Mouse (Mus musculus) liver, postnatal 0 days (tissue): ENCODE measurements around the gene Polr1d. TPM values are rescaled to one million over a fixed set of nuclear protein-coding genes. Genes with fewer than 3 reads are reported as not detected.

Experiments
- ATAC-seq: fragments of 200-750 bp; cut with Nextera tagmentation; 2 replicates; pipeline ENCODE4 v1.8.0; 2017; ENCODE audit warnings: mild to moderate bottlenecking, moderate library complexity
- DNase-seq: peaks from one replicate; pipeline ENCODE4 v3.0.0-alpha.2; 2016
- H3K27ac ChIP-seq: fragments of 300-500 bp; sonication (generic); 2 replicates; pipeline ENCODE4 v1.5.1; 2014; ENCODE audit warnings: antibody characterized with exemption, moderate library complexity, mild to moderate bottlenecking, low read depth
- H3K27me3 ChIP-seq: fragments of 300-500 bp; sonication (generic); 2 replicates; pipeline ENCODE4 v1.6.1; 2014; ENCODE audit warnings: low read length, control low read depth, mixed read lengths; ENCODE audit not compliant: insufficient read depth
- H3K36me3 ChIP-seq: fragments of 300-500 bp; sonication (generic); replicated peaks from 2 replicates; pipeline ENCODE4 v1.6.1; 2014; ENCODE audit warnings: mild to moderate bottlenecking, control low read depth, low read length, moderate library complexity, mixed read lengths; ENCODE audit not compliant: insufficient read depth
- H3K4me1 ChIP-seq: fragments of 300-500 bp; sonication (generic); 2 replicates; pipeline ENCODE4 v1.6.1; 2014; ENCODE audit warnings: antibody characterized with exemption, mild to moderate bottlenecking, control low read depth; ENCODE audit not compliant: insufficient read depth
- H3K4me2 ChIP-seq: fragments of 300-500 bp; sonication (generic); 2 replicates; pipeline ENCODE4 v1.6.1; 2014; ENCODE audit warnings: low read depth, mild to moderate bottlenecking, low read length, moderate library complexity, mixed read lengths
- H3K4me3 ChIP-seq: fragments of 300-500 bp; sonication (generic); 2 replicates; pipeline ENCODE4 v1.5.1; 2014; ENCODE audit warnings: low read depth, low read length
- H3K9ac ChIP-seq: fragments of 300-500 bp; sonication (generic); replicated peaks from 2 replicates; pipeline ENCODE4 v1.6.1; 2014; ENCODE audit warnings: mild to moderate bottlenecking, moderate library complexity
- H3K9me3 ChIP-seq: fragments of 300-500 bp; sonication (generic); 2 replicates; pipeline ENCODE4 v1.6.1; 2016; ENCODE audit warnings: mild to moderate bottlenecking, control low read depth, low read length, mixed read lengths
- CTCF ChIP-seq: sonication (generic); IDR thresholded peaks from 2 replicates; pipeline ENCODE4 v1.5.1; 2016; ENCODE audit warnings: antibody characterized with exemption, low read depth
- EP300 ChIP-seq: IDR thresholded peaks from 2 replicates; pipeline ENCODE4 v1.6.1; 2016; ENCODE audit warnings: antibody characterized with exemption, low read depth, mild to moderate bottlenecking
- WGBS: fragments of 180-500 bp; shearing (Covaris S2); extraction: QIAGEN DNeasy Blood & Tissue Kit; methylation state at CpG from one replicate; pipeline ENCODE4 v1.1.7; 2014; ENCODE audit not compliant: insufficient replicate concordance; 5-methylcytosine and 5-hydroxymethylcytosine counted together
- polyA plus RNA-seq: library from polyadenylated mRNA; unstranded; fragments of >200 nt; fragmentation: Nextera tagmentation; extraction: Ambion mirVana; gene quantifications from 2 replicates; pipeline ENCODE4 v1.2.1, GENCODE M21; 2015

Polr1d gene
- polyA plus RNA-seq: 72.2 and 72.9 TPM in 2 replicates

GRCm38 (mm10) chr5:147076799-147077165 lies at the start of gene Polr1d:
TSS of gene Polr1d (plus strand) at chr5:147077050.
- peak within 1 kb of the TSS; percentile 93 for H3K27ac ChIP-seq
- H3K4me3 ChIP-seq: peak within 1 kb of the TSS; percentile 68
- peak within 1 kb of the TSS; percentile 89 for H3K4me2 ChIP-seq
- H3K27me3 ChIP-seq: no peaks in the 10 kb centered on the region
- DNase-seq (no peak), ATAC-seq (peak; percentile 36)
- WGBS: 3% methylated on average over 17 of the region's 17 CpGs
- peak within 1 kb of the TSS; percentile 83 for H3K9ac ChIP-seq
- H3K36me3 ChIP-seq: 0 out of 2 replicates have a peak, but pooled peaks cover 11% of the 10 kb centered on the region
- H3K9me3 ChIP-seq: no peaks in the 10 kb centered on the region
- H3K4me1 ChIP-seq: peaks cover 21% of the 10 kb centered on the region
- TF ChIP-seq CTCF: no peak
- TF ChIP-seq EP300: no peak

GRCm38 (mm10) chr5:147031281-147031680 lies 45.6 kb upstream of the Polr1d start:
- no peaks in the 10 kb centered on the region for H3K27me3 ChIP-seq
- 89% methylated on average over 14 of the region's 14 CpGs for WGBS
- ATAC-seq: no peak

GRCm38 (mm10) chr5:147033155-147033554 lies 43.7 kb upstream of the Polr1d start:
- 79% methylated on average over 13 of the region's 13 CpGs for WGBS
- no peak for ATAC-seq

More at GRCm38 (mm10) chr5:147031281-147031680, 45.6 kb upstream of the Polr1d start:
- H3K9ac ChIP-seq: no peak overlapping the region
- peaks cover 48% of the 10 kb centered on the region for H3K36me3 ChIP-seq
- no peak for DNase-seq
- no peaks in the 10 kb centered on the region for H3K9me3 ChIP-seq
- no peak overlapping the region for H3K4me3 ChIP-seq
- no peaks in the 10 kb centered on the region for H3K4me1 ChIP-seq
- no peak overlapping the region for H3K4me2 ChIP-seq
- no peak overlapping the region for H3K27ac ChIP-seq
- TF ChIP-seq CTCF (no peak), EP300 (no peak)

GRCm38 (mm10) chr5:147034283-147034682 lies 42.6 kb upstream of the Polr1d start:
- WGBS: 80% methylated on average over 12 of the region's 12 CpGs
- TF ChIP-seq EP300: no peak
- no peaks in the 10 kb centered on the region for H3K9me3 ChIP-seq
- ATAC-seq: no peak
- no peak overlapping the region for H3K27ac ChIP-seq
- H3K9ac ChIP-seq: no peak overlapping the region
- peaks cover 3% of the 10 kb centered on the region; the same call in 1 of the 2 replicates for H3K4me1 ChIP-seq
- H3K36me3 ChIP-seq: peaks cover 23% of the 10 kb centered on the region
- H3K4me3 ChIP-seq: no peak overlapping the region
- H3K4me2 ChIP-seq: no peak overlapping the region
- no peak for DNase-seq
- H3K27me3 ChIP-seq: no peaks in the 10 kb centered on the region

More at GRCm38 (mm10) chr5:147033155-147033554, 43.7 kb upstream of the Polr1d start:
- Histone ChIP-seq H3K4me3 (no peak overlapping the region), H3K4me2 (no peak overlapping the region), H3K4me1 (peaks cover under 1% of the 10 kb centered on the region; the same call in 1 of the 2 replicates), H3K9me3 (no peaks in the 10 kb centered on the region), H3K27me3 (no peaks in the 10 kb centered on the region), H3K27ac (no peak overlapping the region), H3K36me3 (peaks cover 33% of the 10 kb centered on the region), H3K9ac (no peak overlapping the region)
- TF ChIP-seq EP300 (no peak), CTCF (no peak)
- DNase-seq: no peak

GRCm38 (mm10) chr5:147035301-147035700 lies 41.5 kb upstream of the Polr1d start:
- Histone ChIP-seq H3K4me2 (no peak overlapping the region), H3K27me3 (no peaks in the 10 kb centered on the region), H3K27ac (no peak overlapping the region), H3K4me3 (no peak overlapping the region), H3K9me3 (no peaks in the 10 kb centered on the region), H3K4me1 (peaks cover 3% of the 10 kb centered on the region; the same call in 1 of the 2 replicates), H3K36me3 (peaks cover 17% of the 10 kb centered on the region; the same call in 1 of the 2 replicates), H3K9ac (no peak overlapping the region)
- TF ChIP-seq EP300 (no peak), CTCF (no peak)
- DNase-seq (no peak), ATAC-seq (no peak)
- 68% methylated on average over 6 of the region's 6 CpGs for WGBS

DNA sequence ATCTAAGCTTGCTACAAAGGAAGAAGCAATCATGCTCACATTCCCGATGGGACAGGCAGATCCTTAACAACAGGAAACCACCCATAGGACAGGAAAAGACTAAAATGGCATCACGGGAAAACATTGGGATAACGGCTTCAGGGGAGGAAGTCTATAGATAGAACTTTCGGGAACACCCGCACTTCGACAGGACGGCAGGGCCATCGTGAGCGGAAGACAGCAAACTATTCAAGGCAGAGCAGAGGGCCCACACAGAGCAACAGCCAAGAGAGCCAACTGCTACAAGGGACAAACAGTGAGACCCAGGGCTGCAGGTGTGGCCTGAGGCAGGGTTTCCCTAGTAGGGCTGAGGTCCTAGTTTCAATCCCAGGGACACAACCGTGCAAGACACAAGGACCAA lies 40.8 kb upstream of the Polr1d start:
- DNase-seq: no peak
- Histone ChIP-seq H3K4me1 (peaks cover 3% of the 10 kb centered on the region; the same call in 1 of the 2 replicates), H3K9me3 (no peaks in the 10 kb centered on the region), H3K27me3 (no peaks in the 10 kb centered on the region), H3K4me2 (no peak overlapping the region), H3K27ac (no peak overlapping the region), H3K4me3 (no peak overlapping the region), H3K9ac (no peak overlapping the region), H3K36me3 (peaks cover 18% of the 10 kb centered on the region)
- peak; percentile 62 for TF ChIP-seq EP300
- no peak for TF ChIP-seq CTCF
- ATAC-seq: no peak
- WGBS: 70% methylated on average over 10 of the region's 10 CpGs
